Mouse (Mus musculus) spleen, postnatal 36 days (tissue): Measurements from ENCODE around the gene Cenpm.

Experiments
- DNase-seq, 2 experiments: peaks; one replicate each; pipeline ENCODE4 v3.0.0; 2022; ENCODE audit warnings: low spot score in 2 of 2, mixed read lengths in 1 of 2

The Cenpm gene

DNA sequence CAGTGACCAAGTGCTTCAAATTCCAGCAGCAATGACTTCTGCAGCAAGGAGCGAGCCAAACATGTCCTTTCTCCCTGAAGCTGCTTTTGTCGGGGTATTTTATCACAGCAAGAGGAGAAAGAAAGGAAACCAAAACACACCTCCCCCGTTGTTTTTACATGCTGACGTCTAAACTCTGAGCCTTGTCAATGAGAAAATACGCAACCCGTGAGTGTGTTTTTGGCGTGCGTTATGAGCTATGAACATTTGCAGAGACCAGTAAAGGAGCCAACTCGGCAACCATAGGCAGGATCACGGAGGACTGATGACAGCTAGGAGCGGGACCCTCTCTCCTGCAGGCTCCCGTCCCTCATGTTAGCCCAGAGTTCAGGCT is 820 bp downstream of the Cenpm start:
- DNase-seq, result no peak

DNA sequence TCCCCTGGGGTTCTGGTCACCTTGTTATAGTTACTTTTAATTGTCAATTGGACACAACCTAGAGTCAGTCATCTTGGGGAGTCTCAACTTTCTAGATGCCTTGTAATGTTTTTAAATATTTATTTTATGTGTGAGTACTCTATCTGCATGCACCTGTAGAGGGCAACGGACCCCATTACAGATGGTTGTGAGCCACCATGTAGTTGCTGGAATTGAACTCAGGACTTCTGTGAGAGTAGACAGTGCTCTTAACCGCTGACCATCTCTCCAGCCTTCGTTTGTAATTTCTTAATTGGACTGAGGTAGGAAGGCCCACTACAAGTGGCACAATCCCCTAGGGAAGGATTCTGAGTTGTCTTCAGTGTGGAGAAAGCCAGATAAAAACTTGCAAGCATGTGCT is 1.2 kb downstream of the Cenpm start:
- no peak for DNase-seq

DNA sequence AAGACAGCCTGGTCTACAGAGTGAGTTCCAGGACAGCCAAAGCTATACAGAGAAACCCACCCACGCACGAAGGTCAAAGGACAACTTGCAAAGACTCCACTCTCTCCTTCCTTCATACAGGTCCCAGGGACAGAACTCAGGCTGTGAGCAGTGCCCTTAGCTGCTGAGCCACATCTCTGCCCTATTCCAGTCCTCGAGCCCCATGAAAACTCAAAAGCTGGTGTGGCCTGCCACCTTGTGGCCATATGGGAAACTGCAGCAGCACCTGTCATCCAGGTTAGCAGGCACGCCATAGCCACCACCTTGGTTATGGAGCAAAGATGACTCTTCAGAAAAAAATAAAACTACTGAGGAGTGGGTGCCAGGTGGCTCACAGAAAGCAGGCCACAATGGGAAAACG is 8.0 kb downstream of the Cenpm start:
- DNase-seq, result peak; percentile 80 to 86

DNA sequence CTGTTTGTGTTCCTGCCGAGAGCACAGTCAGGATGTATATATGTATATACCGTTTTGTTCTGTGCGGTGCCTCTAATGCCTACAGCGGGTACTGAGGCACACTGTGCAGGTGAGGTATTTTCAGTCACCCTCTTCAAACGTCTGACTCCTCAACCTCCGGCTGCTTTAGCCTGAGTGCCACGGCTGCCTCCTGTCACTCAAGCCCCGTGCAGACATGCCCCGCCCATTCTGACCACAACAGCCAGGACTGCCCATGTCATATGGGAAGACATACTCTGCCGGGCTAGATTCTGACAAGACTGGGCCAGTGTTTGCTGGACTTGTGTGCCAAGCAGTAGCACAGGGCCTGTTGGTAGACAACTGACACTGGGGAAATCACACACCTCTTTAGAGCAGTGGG is 8.9 kb downstream of the Cenpm start:
- DNase-seq, result peak in 1 of 2 experiments; percentile 58

DNA sequence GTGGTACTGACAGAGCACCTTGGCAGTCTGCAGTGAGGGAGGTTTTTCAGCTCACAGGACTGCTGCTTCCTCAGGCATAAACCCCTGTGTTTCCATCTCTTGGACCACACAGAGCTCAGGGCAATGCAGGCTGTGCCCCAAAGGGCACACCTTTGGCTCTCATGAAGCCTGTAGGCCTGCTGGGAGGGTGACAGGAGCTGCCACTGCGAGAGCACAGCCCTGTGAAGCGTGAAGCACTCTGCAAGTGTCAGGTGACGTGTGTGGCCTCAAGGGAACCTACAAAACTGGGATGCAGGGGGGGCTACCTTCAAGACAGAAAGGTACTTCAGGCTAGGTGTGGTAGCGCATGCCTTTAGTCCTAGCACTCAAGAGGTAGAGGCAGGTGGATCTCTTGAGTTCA is 11.9 kb downstream of the Cenpm start:
- peak; percentile 80 to 81 for DNase-seq

DNA sequence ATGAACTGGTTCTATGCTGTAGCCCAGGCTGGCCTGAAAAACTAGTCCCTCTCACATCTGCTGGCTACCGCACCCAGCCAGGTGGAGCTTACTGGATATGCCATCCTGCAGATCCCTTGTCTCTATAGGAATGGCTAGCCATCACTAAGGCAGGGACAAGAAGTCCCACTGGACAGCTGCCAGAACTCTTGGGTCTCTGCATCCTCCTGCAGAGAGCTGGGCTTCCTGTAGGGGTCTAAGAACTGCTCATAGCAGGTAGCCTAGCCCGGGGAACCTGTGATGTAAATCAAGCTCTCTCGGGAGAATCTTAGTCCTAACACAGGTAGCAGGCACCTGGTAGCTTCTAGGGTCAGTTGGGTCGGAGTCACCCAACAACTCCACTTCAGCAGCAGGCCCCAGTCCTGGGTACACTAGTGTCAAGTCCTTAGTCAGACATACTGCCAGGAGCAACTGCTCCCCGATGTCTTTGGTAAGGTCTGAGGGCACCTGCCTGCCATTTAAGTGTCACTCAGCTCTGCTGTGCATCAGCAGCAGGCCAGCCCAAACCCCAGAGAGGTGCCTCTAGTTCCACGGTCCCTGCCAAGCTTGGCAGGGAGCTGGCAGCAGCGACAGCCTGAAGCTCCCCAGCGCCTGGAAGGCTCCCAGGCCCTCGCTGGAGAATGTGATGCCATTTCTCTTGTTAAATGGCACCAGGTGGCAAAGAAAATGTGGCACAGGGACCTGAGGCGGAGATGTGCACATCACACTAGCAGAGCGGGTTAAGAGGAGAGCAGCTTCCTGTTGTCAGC is 12.8 kb downstream of the Cenpm start:
- DNase-seq, result no peak

DNA sequence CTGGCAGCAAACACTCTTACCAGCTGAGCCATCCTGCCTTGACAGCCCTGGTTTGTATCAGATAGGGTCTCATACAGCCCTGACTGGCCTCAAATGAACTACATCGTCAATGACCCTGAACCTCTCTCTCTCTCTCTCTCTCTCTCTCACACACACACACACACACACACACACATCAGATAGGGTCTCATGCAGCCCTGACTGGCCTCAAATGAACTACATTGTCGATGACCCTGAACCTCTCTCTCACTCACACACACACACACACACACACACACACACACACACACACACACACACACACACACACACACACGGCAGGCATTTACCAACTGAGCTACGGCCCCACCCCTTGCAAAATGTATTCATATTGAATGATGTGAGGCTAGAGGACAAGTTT is 13.4 kb downstream of the Cenpm start:
- no peak for DNase-seq

DNA sequence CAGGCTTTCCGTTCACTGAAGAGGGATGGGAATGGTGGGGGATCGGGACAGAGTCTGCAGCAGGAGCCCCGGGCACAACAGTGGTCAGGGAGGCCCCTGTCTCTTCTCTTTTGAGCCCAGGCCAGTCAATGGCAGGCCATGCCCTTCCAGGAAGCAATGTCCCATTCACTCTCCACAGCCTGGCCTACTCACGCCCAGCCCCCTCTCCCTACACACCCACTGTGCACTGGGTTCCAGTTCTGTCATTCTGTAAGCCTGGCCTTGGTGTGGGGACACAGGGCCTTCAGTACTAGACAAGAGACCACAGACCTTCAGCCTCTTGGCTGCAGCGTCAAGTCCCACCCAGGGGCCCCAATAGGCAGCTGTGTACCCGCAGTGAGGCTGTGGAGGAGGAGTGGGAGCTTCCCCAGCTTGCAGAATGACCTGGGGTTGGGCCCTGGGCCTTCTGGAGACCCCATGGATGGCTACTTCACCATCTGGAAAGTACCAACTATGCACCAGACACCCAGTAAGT is 14.4 kb downstream of the Cenpm start:
- no peak for DNase-seq

DNA sequence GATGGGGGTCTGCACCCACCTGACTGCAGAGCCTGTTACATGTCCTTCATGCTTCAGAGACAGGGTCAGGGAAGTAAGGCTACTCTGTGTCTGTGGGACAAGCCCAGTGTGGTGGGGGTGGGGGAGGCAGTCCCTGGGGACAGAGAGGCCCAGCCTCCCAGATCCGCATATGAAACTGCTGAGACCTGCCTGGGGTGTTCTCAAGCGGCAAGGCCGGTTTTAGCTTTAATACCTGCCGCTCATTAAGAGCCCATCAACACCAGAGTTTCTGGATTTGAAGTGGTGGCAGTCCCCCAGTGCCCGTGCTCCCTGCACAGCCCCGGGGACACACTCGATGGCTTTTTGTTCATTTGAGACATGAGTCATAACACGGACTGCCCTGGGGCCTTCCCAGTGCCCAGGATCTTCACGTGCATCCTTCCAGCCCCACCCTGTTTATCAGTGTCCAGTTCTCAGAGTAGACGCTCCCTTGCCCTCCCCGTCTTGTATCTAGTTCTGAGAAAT is 15.0 kb downstream of the Cenpm start:
- peak; percentile 86 to 87 for DNase-seq

DNA sequence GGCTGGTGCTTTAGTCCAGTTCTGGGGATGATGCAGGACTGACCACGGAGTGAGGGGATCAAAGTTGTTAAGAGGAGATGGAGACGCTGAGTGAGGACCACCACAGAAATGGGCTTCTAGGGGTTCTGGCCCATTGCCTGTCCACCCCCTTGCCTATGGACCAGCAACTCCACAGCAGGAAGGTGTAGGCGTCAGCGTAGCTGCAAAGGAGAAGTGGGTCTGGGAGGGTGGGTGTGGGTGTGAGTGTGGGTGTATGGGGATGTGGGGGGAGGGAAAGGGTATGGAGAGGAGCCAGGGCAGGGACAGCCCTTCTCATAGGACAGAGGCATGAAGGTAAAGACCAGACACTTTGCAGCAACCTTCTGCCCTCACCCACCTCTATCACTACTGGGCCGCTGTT is 18.8 kb downstream of the Cenpm start:
- peak; percentile 55 to 62 for DNase-seq

DNA sequence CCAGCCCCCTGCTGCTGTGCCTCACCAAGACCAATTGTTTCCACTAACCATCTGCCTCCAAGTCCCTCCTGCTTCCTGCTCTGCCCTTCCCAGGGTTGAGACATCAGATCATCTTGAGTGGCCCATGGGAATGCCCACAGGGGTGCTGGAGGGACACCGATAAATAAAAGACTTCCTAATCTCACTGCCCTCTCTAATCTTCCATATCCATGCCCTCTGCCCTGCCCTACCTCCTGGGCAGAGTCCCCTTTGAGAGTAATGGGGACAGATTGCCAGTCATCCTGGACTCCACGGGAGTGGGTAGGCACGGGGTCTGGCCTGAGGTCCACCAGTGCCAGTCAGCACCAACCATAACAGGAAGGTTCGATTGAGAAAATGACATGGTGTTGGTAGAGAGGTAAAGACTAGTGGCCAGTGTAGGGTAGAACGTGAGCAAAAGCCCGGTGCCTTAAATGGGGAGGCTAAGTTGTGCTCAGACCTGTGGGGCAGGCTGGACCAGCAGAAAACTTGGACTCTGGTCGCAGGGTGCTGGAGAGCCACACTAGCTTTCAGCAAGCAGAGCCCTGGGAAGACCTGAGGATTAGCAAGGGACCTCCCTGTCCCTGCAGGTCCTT is 19.8 kb downstream of the Cenpm start:
- DNase-seq, result no peak

DNA sequence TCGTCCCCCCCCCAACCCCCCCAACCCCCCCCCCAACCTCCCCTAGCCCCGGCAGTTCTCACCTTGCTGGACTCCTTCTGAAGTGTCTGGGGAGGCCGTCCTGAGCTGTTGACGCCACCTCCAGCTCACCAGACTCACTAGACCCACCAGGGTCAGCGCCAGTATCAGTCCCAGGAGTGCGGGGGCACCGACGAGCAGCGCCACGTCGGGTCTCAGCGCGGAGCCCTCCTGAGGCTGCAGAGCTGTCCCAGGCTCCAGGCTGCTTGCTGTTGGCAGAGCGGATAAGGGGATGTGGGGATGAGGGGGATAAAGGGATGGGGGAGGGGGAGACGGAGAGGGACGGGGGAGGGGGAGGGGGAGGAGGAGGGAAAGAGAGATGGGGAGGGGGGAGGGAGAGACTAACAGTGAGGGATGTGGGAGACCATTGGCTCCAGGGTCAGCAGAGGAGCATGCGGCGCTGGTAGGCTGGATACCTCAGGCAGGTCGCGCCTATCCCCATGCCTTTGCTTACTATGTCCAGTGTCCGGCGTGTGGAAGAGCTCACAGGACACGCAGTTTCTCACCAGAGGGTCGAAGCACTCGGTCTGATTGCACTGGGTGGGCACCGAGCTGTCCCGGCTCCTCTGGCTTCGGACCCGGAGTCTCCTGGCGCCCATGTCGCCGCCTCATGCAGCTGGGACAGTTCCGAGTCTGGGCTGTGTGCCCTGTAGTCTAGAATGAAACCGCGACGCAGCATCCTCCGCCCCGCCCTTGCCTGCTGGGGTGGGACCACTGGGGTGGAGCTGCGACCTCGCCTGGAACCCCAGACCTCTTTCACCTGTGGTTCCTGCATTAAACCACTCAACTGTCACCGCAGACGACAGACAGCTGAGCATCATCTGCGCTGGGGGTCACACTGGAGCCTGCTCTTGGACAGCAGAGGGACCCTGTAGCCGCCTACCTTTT is 20.6 kb downstream of the Cenpm start, which contains the start of gene Tnfrsf13c:
Tnfrsf13c (minus strand) TSS at position 713 of the 945 bp plus-strand sequence.
- peak; percentile 94 to 95 for DNase-seq

DNA sequence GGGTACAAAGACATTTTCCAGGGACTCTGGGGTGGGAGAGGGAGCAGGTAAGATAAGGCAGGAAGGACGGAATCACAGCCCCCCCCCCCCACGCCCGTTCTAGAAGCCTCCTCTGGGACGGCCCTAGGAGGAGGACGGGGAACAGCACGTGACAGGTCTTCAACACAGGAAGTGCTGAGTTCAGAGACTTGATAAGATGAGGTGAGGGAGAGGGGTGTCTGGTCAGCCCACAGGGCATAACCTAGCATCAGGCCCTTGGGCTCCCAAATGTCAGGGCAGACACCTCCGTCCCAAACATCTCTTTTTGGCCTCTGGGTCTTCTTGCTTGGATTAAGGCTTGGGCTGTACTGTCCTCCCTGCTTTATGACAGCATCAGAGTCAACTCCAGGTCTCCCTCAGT is 21.3 kb downstream of the Cenpm start:
- peak in 1 of 2 experiments; percentile 53 for DNase-seq

DNA sequence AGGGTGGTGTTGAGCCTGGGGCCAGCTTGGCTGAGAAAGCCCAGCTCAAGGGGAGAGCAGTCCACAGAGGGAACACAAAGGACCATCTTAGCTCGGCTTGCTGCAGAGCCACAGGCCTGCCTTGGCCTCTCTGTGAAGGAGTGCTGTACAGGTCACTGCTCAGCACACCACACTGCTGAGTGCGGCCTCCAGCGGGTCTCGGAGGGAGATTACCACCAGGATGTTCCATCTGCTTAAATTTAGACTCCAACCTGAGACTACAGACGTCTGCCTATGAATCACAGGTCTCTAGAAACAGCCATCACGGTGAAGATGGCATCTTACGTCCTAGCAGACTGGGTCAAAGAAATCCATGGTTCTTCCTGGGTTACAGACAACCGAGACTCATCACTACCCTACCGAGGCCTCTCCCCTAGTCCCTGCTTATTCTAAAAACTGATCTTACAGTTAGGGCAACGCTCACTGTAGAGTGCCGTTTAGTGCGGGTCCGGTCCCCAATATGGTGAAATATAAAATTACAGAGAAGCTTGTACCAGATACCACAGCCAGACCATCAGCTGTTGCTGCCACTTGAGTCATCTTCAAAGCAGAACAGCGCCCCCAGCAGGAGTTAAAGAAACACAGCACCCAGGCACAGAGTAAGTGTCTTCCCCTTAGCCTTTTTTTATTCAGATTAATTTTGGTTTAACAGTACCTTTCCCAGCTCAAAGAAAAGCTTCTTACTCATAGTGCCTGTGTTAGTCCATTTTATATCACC is 23.3 kb downstream of the Cenpm start:
- no peak for DNase-seq

DNA sequence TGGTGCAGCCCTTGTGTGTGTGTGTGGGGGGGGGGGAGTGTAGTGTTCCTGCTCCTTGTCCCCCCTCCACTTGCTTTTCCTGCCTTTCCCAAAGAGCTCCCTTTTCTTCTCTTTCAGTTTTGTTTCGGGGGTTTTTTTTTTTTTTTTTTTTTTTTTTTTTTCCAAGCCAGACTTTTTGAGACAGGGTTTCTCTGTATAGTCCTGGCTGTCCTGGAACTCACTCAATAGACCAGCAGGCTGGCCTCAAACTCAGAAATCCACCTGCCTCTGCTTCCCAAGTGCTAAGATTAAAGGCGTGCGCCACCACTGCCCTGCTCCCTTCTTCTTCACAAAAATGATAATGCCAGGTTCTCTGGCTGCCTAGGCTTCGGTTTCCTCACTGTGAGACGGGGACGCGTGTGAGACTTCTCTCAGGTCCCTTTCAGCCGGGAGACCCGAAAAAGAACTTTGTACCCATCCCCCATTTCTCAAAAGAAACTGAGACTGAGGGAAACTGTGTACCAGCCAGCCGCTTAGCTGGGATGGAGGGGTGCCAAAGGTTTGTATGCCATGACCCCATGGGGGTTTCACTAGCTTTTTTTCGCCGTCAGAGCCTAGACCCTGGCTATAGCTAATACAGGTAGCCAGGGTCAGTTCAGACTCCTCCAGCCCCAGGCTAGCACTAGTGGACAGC is 24.4 kb downstream of the Cenpm start:
- DNase-seq, result no peak

DNA sequence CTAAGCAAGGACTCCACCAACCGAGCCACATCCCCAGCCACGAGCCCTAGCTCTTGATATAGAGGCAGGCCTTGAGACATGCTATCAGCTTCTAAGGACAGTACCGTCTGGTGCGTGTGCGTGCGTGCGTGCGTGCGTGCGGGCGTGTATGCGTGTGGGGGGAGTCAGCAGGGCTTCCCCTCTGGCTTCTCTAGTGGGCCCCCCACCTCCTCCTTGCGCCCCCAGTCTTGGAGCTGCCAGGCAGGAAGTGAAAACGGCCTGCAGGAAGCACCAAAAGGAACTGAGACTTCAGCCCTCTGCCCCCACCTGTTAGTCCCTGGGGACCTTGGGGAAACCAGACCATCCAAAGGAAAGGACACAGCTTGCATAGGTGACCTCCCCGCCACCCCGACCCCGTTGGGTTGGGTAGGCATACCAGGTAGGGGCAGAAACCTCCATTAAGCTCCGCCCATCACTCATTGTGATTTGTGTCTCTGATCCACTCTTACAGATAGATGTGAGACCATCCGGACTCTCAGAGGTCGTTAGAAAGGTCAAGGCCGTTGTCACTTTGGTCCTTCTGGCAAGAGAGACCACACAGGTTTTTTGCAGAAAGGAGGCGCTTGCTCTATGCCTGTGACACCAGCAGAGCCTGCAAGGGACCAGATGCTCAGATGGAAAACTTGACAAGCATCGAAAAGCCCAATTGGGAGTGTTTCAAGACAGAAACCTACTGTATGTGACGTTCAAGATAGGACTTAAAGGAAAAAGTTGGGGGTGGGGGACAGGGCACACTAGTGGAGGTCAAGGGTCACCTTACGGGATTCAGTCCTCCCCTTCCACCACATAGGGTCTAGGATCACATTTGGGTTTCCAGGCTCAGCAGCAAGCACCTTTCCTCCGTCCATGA is 25.5 kb downstream of the Cenpm start:
- DNase-seq, result peak; percentile 91 to 92

DNA sequence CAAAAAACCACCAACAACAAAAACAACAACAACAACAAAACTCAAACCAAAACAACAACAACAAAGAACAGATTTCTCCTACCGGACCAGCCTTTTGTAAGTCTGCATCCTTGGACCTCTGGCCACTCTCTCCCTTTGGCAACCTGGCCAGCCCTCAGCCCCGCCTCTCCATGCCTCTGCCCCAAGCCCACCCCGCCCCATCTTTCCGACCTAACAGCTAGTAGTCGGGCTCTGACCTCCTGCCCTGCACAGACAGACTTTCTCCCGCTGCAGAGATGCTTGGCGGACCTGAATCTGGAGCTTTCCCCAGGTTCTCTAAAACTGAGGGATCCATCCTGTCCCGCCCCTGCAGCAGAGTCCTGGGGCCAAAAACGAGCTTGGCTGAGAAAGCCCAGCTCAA is 26.6 kb downstream of the Cenpm start:
- DNase-seq, result no peak

DNA sequence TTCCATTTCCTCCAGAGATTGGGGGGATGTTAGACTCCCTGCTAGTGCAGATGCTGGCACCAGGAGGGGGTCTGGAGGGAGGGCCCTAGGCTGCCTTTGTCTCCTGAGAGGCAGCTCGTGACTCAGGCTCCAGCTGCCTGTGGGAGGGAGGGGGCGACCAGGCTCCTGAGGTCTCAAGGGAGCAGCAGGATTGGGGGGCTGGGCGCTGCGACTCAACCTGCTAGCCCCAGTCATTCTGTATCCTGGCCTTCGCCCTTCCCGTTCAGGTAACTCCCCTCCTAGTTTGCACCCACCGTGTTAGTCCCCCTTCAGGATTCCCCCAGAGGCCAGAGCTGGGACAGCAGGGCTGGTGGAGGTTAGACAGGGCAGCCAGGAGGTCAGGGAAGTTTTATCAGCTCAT is 27.5 kb downstream of the Cenpm start:
- peak in 1 of 2 experiments; percentile 36 for DNase-seq

DNA sequence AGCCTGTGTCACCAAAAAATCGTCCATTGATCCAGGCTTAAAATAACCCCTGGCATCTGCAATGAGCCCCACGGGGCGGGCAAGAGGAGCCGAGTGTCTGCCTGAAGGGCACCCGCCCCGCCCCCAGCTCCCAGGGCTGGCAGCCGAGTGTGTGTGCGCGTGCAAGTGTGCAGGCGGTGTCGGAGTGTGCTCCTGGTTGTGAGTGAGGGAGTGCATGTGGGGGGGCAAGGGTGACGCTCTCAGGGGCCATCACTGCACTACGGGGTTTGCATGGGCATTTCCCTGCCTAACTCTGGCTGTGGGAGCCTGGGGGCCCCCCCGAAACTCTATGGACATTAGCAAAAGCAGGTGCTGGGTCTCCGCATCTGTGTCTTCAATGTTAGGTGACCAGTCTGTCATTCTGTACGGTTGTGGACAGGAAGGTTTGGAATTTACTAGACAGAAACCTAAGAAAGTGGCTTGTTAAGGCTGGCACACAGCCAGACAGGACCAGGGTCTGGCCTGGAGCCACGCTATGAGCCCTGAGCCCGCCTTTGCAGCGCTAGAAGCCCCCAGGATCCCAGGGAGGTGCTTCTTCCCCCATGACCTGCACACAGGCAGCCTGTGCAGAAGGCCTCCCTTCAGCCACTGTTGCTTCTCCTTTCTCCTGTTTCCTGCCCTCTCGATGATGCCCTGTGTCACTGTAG is 28.3 kb downstream of the Cenpm start:
- no peak for DNase-seq
